Mouse (Mus musculus): Measurements from ENCODE around the gene Rtl8b.
"Not testable (repeated sequence)": the region's sequence is repeated elsewhere in the genome, so short reads cannot be mapped to it uniquely, and the experiment has no call there.

Gene Rtl8b

DNA sequence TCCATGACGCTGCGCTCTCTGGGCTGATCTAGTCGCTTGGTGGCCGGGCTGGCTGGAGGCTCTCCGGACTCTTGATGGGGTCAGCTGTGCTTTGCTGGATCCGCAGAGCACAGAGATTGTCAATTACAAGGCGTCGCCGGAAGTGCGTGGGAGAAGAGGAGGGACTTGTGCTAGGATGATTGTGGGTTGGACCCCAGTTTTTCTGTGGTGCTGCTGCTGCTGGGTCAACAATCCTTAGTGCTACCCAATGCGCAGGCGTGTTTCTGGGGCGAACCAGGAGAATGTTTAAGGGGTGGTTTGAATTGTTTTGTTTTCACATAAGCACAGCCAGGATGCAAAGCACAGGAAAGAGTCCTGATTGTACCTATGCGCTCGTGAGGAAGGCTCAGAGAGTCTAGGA lies at the start of gene Rtl8b:
TSS of gene Rtl8b (minus strand) at position 115 of the 400 bp plus-strand sequence.
- peak; percentile 90 for DNase-seq (ENCODE audit: low read depth)

GRCm38 (mm10) chrX:53716323-53717182 lies 46.3 kb upstream of the Rtl8b start:
- DNase-seq (ENCODE audit: low read depth): no peak

DNA sequence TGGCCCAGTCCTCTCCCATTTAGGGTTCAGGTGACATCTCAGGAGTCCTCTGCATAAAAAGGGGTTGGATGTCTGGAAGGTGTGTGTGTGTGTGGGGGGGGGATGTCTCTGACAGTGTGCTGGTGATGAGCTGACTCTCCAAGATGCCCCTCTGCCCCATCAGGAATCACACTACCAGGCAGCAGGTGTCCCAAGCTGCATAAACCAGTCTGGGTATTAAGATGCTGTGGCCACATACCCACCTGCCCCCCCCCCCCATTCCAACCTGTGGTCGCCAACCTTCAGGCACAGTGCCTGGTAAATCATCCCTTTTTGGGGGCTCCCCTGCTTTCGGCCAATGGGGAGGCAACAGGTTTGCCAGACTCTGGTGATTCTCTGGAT lies 45.7 kb upstream of the Rtl8b start:
- DNase-seq (ENCODE audit: low read depth): no peak

DNA sequence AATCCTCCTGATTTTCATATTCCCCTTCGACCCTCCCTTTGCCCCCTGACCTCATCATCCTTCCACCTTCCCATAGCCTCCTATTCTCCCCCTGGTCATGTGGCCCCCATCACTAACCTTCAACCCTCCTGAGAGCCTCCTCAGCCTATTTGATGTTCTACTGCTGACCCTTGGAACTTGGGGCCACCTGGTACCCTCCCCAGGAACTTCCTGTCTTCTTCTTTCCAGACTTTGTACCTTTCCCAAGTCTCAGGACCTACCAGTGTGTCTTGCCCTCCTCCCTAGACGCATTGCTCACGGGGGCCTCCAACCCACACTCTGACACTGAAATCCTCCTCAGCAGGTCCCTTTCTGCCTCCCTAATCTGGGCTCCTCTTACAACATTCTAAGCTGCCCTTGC lies 32.5 kb upstream of the Rtl8b start:
- DNase-seq (ENCODE audit: low read depth): no peak

DNA sequence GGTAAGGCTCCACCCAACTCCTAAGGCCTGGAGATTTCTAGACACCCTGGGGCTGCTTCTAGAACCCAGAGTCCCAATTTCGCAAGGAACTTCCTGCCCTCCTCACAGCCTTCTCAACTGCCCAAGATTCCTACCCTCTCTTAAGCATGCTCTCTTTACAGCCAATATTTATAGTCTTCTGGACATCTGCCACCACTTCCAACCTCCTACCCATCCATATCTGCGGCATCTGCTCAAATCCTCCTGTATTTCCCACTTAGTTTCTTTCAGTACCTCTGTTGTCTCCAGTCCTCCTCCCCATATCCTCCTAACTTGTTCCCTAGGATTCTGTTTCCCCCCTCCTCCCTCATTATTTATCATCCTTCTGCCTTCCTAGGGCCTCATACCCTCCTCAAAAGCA lies 29.0 kb upstream of the Rtl8b start:
- no peak for DNase-seq (ENCODE audit: low read depth)

GRCm38 (mm10) chrX:53694008-53694777 lies 24.0 kb upstream of the Rtl8b start:
- no peak for DNase-seq (ENCODE audit: low read depth)

- no peak for DNase-seq (ENCODE audit: low read depth)
Observed at GRCm38 (mm10) chrX:53693141-53693540, 22.9 kb upstream of the Rtl8b start.

DNA sequence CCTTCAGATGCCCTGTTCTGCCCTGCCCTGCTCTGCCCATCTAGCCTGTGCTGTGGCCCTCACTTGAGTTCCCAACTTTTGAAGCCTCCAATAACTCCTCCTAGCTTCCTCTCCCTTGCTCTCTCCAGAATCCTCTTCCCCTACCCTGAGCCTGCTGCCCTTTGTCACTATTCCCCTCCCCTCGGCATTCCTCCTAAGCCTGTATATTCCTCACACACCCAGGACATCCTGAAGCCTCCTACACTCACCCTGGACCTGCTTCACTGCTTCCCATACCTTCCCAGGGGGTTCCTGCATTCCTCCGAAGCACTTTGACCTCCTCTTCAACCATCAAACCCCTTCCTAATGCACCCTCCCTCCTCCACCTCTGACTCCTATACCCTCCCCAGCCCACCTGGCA lies 21.9 kb upstream of the Rtl8b start:
- DNase-seq (ENCODE audit: low read depth): no peak

GRCm38 (mm10) chrX:53684676-53685075 lies 14.5 kb upstream of the Rtl8b start:
- DNase-seq (ENCODE audit: low read depth): not testable (repeated sequence)

DNA sequence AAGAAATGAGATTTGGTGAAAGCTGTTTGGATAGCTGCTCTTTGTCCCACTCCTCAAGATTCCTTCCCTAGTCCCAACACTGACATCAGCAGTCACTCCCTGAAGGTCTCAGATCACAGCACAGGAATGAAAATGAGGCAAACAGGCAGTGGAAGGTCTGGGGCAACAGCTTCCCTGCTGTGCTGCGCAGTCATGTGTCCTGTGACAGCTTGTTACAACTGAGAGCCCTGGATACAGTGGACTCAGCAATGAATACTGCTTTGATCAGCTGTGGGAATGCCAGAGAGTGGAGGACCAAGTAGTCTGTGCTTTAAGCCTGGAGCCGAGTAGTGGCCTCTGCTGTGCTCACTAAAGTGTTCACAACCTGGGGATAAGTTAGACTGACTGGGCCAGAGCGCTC lies 12.4 kb upstream of the Rtl8b start:
- DNase-seq (ENCODE audit: low read depth): not testable (repeated sequence)

DNA sequence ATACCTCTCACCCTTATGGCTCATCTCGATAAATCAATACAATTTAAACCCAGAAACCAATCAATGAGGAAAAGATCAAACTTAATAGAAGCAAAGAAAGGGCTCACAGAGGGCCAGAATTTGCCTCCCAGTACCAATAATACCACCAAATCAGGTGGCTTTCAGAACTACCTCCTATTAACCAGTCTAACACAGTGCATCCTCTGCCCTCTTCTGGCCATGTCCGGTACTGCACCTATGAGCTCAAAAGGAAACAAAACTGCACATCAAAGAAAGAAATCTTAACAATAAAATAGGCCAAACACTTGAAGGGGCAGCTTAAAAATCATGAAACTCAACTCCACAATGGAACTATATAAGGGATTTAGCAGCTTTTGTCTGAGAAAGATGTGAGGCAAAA lies 6.7 kb upstream of the Rtl8b start:
- not testable (repeated sequence) for DNase-seq (ENCODE audit: low read depth)

DNA sequence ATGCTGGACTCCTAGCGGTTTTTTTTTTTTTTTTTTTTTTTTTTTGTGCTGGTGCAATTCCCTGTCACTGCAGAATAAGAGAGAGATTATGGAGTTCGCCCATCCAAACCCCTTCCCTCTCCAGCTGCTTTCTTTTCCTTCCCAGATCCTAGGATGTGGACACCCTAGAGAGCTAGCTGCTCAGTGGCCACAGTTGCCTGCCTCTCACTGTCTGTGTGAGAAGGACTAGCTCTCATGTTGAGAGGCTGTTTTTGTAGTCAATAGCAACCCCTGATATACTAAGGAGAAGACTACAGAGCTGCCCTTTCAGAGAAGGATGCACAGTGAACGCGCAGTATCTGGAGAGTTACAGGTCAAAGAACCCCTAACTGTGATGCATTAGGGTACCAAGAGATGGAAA lies 488 bp upstream of the Rtl8b start:
- not testable (repeated sequence) for DNase-seq (ENCODE audit: low read depth)

GRCm38 (mm10) chrX:53669557-53670270 lies 494 bp downstream of the Rtl8b start:
- not testable (repeated sequence) for DNase-seq (ENCODE audit: low read depth)

- DNase-seq (ENCODE audit: low read depth): not testable (repeated sequence)
Observed at GRCm38 (mm10) chrX:53652917-53653316, 17.3 kb downstream of the Rtl8b start.

- DNase-seq (ENCODE audit: low read depth): peak; percentile 3
Observed at GRCm38 (mm10) chrX:53645885-53646284, 24.3 kb downstream of the Rtl8b start.

- peak; percentile 93 for DNase-seq (ENCODE audit: low read depth)
Observed at GRCm38 (mm10) chrX:53642980-53643961, 26.9 kb downstream of the Rtl8b start, which contains the start of gene Rtl8a. Gene Rtl8a (minus strand): TSS chrX:53643682.

GRCm38 (mm10) chrX:53642604-53642979 lies 27.6 kb downstream of the Rtl8b start:
- not testable (repeated sequence) for DNase-seq (ENCODE audit: low read depth)

DNA sequence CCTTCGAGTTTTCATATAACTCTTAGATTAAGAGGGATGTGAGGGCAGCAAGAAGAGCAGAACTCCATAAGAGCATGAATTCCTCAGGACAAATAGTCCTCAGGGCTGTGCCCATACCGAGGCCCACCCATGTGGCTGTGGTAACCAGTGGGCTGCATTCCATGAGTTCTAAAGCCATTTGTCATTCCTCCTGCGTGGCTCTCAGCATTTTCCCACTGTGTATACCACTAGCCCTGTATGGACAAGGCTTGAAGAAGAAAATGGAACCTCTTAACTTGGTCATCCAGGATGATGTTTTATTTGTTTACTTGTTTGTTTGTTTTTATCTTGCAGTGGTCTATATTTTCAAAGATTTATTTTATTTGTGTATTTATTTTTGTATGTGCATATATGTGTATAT lies 32.1 kb downstream of the Rtl8b start:
- not testable (repeated sequence) for DNase-seq (ENCODE audit: low read depth)
